Mouse (Mus musculus): ENCODE measurements around the gene Trpm5. TPM values are rescaled to one million over a fixed set of nuclear protein-coding genes. Genes with fewer than 3 reads are reported as not detected.
A peak's percentile ranks its signal among the peaks of the same experiment; 100 is the strongest.

Trpm5 gene
- polyA plus RNA-seq (2014; fragmentation: Nextera tagmentation; extraction: Ambion mirVana): 2.4 and 2.9 TPM in 2 replicates

- peak; percentile 60; the same call in 1 of the 2 replicates for ATAC-seq (ENCODE audit: insufficient number of reproducible peaks, low FRiP score, low TSS enrichment, low read depth)
These were observed at the start of gene Trpm5 for GRCm38 (mm10) chr7:143094592-143095553. TSS of gene Trpm5 (minus strand) at chr7:143094642.

GRCm38 (mm10) chr7:143142680-143143079 is 48.2 kb upstream of the Trpm5 start:
- 93% methylated on average over 2 of the region's 2 CpGs for WGBS
- no peak for ATAC-seq (ENCODE audit: insufficient number of reproducible peaks, low FRiP score, low TSS enrichment, low read depth)
- Histone ChIP-seq H3K9ac (ENCODE audit: low read length) (no peak overlapping the region), H3K4me1 (ENCODE audit: control insufficient read depth, insufficient read depth, low read length) (no peaks in the 10 kb centered on the region), H3K4me2 (ENCODE audit: low read depth, severe bottlenecking) (no peak overlapping the region), H3K27me3 (ENCODE audit: control insufficient read depth, insufficient read depth, low read length) (no peaks in the 10 kb centered on the region), H3K27ac (replicated peaks; ENCODE audit: low read depth, low read length) (no peak overlapping the region), H3K4me3 (ENCODE audit: low read depth, low read length) (no peak overlapping the region), H3K9me3 (ENCODE audit: control insufficient read depth, low read length) (no peaks in the 10 kb centered on the region), H3K36me3 (ENCODE audit: control insufficient read depth, insufficient read depth, low read length) (no peaks in the 10 kb centered on the region)
- no peak for DNase-seq (ENCODE audit: low spot score)

More at GRCm38 (mm10) chr7:143094592-143095553, at the start of gene Trpm5:
- Histone ChIP-seq H3K4me1 (ENCODE audit: control insufficient read depth, insufficient read depth, low read length) (no peaks in the 10 kb centered on the region), H3K4me2 (ENCODE audit: low read depth, severe bottlenecking) (no peak within 1 kb of the TSS), H3K27me3 (ENCODE audit: control insufficient read depth, insufficient read depth, low read length) (no peaks in the 10 kb centered on the region), H3K9ac (ENCODE audit: low read length) (no peak within 1 kb of the TSS), H3K9me3 (ENCODE audit: control insufficient read depth, low read length) (no peaks in the 10 kb centered on the region), H3K27ac (replicated peaks; ENCODE audit: low read depth, low read length) (no peak within 1 kb of the TSS), H3K36me3 (ENCODE audit: control insufficient read depth, insufficient read depth, low read length) (no peaks in the 10 kb centered on the region), H3K4me3 (ENCODE audit: low read depth, low read length) (no peak within 1 kb of the TSS)
- 44% methylated on average over 10 of the region's 10 CpGs for WGBS
- DNase-seq (ENCODE audit: low spot score): peak; percentile 89

GRCm38 (mm10) chr7:143139932-143140331 is 45.5 kb upstream of the Trpm5 start:
- Histone ChIP-seq H3K27me3 (ENCODE audit: control insufficient read depth, insufficient read depth, low read length) (no peaks in the 10 kb centered on the region), H3K4me3 (ENCODE audit: low read depth, low read length) (no peak overlapping the region), H3K9me3 (ENCODE audit: control insufficient read depth, low read length) (no peaks in the 10 kb centered on the region), H3K4me2 (ENCODE audit: low read depth, severe bottlenecking) (no peak overlapping the region), H3K4me1 (ENCODE audit: control insufficient read depth, insufficient read depth, low read length) (no peaks in the 10 kb centered on the region), H3K27ac (replicated peaks; ENCODE audit: low read depth, low read length) (no peak overlapping the region), H3K9ac (ENCODE audit: low read length) (no peak overlapping the region), H3K36me3 (ENCODE audit: control insufficient read depth, insufficient read depth, low read length) (no peaks in the 10 kb centered on the region)
- ATAC-seq (ENCODE audit: insufficient number of reproducible peaks, low FRiP score, low TSS enrichment, low read depth) (no peak), DNase-seq (ENCODE audit: low spot score) (no peak)
- 72% methylated on average over 4 of the region's 4 CpGs for WGBS

- Histone ChIP-seq H3K9ac (ENCODE audit: low read length) (no peak overlapping the region), H3K4me1 (ENCODE audit: control insufficient read depth, insufficient read depth, low read length) (no peaks in the 10 kb centered on the region), H3K27me3 (ENCODE audit: control insufficient read depth, insufficient read depth, low read length) (no peaks in the 10 kb centered on the region), H3K27ac (replicated peaks; ENCODE audit: low read depth, low read length) (no peak overlapping the region), H3K9me3 (ENCODE audit: control insufficient read depth, low read length) (no peaks in the 10 kb centered on the region), H3K4me2 (ENCODE audit: low read depth, severe bottlenecking) (no peak overlapping the region), H3K36me3 (ENCODE audit: control insufficient read depth, insufficient read depth, low read length) (no peaks in the 10 kb centered on the region), H3K4me3 (ENCODE audit: low read depth, low read length) (no peak overlapping the region)
- 52% methylated on average over 1 of the region's 1 CpGs for WGBS
- DNase-seq (ENCODE audit: low spot score) (peak; percentile 79), ATAC-seq (ENCODE audit: insufficient number of reproducible peaks, low FRiP score, low TSS enrichment, low read depth) (peak; percentile 55; the same call in 1 of the 2 replicates)
These were observed 44.3 kb upstream of the Trpm5 start for GRCm38 (mm10) chr7:143138789-143139188.

GRCm38 (mm10) chr7:143136561-143136960 is 42.1 kb upstream of the Trpm5 start:
- ATAC-seq (ENCODE audit: insufficient number of reproducible peaks, low FRiP score, low TSS enrichment, low read depth): no peak
- Histone ChIP-seq H3K4me1 (ENCODE audit: control insufficient read depth, insufficient read depth, low read length) (no peaks in the 10 kb centered on the region), H3K36me3 (ENCODE audit: control insufficient read depth, insufficient read depth, low read length) (no peaks in the 10 kb centered on the region), H3K9ac (ENCODE audit: low read length) (no peak overlapping the region), H3K4me2 (ENCODE audit: low read depth, severe bottlenecking) (no peak overlapping the region), H3K4me3 (ENCODE audit: low read depth, low read length) (no peak overlapping the region), H3K27ac (replicated peaks; ENCODE audit: low read depth, low read length) (no peak overlapping the region), H3K27me3 (ENCODE audit: control insufficient read depth, insufficient read depth, low read length) (no peaks in the 10 kb centered on the region), H3K9me3 (ENCODE audit: control insufficient read depth, low read length) (no peaks in the 10 kb centered on the region)
- DNase-seq (ENCODE audit: low spot score): no peak
- 62% methylated on average over 5 of the region's 5 CpGs for whole genome bisulfite sequencing

GRCm38 (mm10) chr7:143136125-143136524 is 41.7 kb upstream of the Trpm5 start:
- no peaks in the 10 kb centered on the region for H3K9me3 ChIP-seq (ENCODE audit: control insufficient read depth, low read length)
- H3K9ac ChIP-seq (ENCODE audit: low read length): no peak overlapping the region
- DNase-seq (ENCODE audit: low spot score) (no peak), ATAC-seq (ENCODE audit: insufficient number of reproducible peaks, low FRiP score, low TSS enrichment, low read depth) (no peak; the same call in 1 of the 2 replicates)
- WGBS: 52% methylated on average over 2 of the region's 2 CpGs
- H3K4me2 ChIP-seq (ENCODE audit: low read depth, severe bottlenecking): no peak overlapping the region
- no peak overlapping the region for H3K4me3 ChIP-seq (ENCODE audit: low read depth, low read length)
- no peaks in the 10 kb centered on the region for H3K4me1 ChIP-seq (ENCODE audit: control insufficient read depth, insufficient read depth, low read length)
- H3K27ac ChIP-seq (replicated peaks; ENCODE audit: low read depth, low read length): no peak overlapping the region
- H3K27me3 ChIP-seq (ENCODE audit: control insufficient read depth, insufficient read depth, low read length): no peaks in the 10 kb centered on the region
- no peaks in the 10 kb centered on the region for H3K36me3 ChIP-seq (ENCODE audit: control insufficient read depth, insufficient read depth, low read length)

GRCm38 (mm10) chr7:143132815-143133214 is 38.4 kb upstream of the Trpm5 start:
- Histone ChIP-seq H3K9me3 (ENCODE audit: control insufficient read depth, low read length) (no peaks in the 10 kb centered on the region), H3K27ac (replicated peaks; ENCODE audit: low read depth, low read length) (no peak overlapping the region), H3K4me1 (ENCODE audit: control insufficient read depth, insufficient read depth, low read length) (no peaks in the 10 kb centered on the region), H3K27me3 (ENCODE audit: control insufficient read depth, insufficient read depth, low read length) (no peaks in the 10 kb centered on the region), H3K4me2 (ENCODE audit: low read depth, severe bottlenecking) (no peak overlapping the region), H3K4me3 (ENCODE audit: low read depth, low read length) (no peak overlapping the region), H3K36me3 (ENCODE audit: control insufficient read depth, insufficient read depth, low read length) (no peaks in the 10 kb centered on the region), H3K9ac (ENCODE audit: low read length) (no peak overlapping the region)
- DNase-seq (ENCODE audit: low spot score) (no peak), ATAC-seq (ENCODE audit: insufficient number of reproducible peaks, low FRiP score, low TSS enrichment, low read depth) (no peak)
- 86% methylated on average over 5 of the region's 5 CpGs for WGBS

- Histone ChIP-seq H3K27ac (replicated peaks; ENCODE audit: low read depth, low read length) (peak overlapping the region; percentile 73), H3K4me2 (ENCODE audit: low read depth, severe bottlenecking) (no peak overlapping the region), H3K27me3 (ENCODE audit: control insufficient read depth, insufficient read depth, low read length) (no peaks in the 10 kb centered on the region), H3K9ac (ENCODE audit: low read length) (no peak overlapping the region), H3K4me3 (ENCODE audit: low read depth, low read length) (no peak overlapping the region), H3K4me1 (ENCODE audit: control insufficient read depth, insufficient read depth, low read length) (peaks cover 23% of the 10 kb centered on the region), H3K36me3 (ENCODE audit: control insufficient read depth, insufficient read depth, low read length) (no peaks in the 10 kb centered on the region), H3K9me3 (ENCODE audit: control insufficient read depth, low read length) (no peaks in the 10 kb centered on the region)
- WGBS: 64% methylated on average over 3 of the region's 3 CpGs
- DNase-seq (ENCODE audit: low spot score) (no peak), ATAC-seq (ENCODE audit: insufficient number of reproducible peaks, low FRiP score, low TSS enrichment, low read depth) (no peak; the same call in 1 of the 2 replicates)
These were observed 30.5 kb upstream of the Trpm5 start for GRCm38 (mm10) chr7:143124902-143125301.

Data from limb, embryonic 11.5 days (tissue).